Mouse (Mus musculus): ENCODE data around the gene Polrmt.

Polrmt gene

DNA sequence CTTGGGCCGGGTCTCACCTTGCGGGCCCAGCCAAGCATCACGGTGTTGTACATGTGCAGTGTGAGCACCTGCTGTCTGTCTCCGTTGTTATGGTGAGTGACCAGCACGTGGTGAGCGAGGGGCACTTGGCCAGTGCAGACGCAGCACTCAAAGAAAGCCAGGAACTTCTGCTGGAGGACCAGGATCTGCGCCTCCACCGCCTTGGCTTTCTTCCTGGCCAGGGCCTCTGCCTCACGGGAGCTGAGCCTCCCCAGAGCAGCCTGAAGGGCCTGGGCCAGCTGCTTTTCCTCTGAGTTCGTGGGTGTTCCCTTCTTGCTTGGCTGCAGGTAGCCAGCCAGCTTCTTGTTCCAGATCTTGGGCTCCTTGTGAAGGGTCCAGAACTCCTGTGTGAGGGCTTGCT, 3.2 kb downstream of the Polrmt start:
- DNase-seq (ENCODE audit: low read depth, low spot score) = no peak

- DNase-seq (ENCODE audit: low read depth, low spot score) = no peak
Measured at GRCm38 (mm10) chr10:79740863-79741262, 5.5 kb downstream of the Polrmt start.

DNA sequence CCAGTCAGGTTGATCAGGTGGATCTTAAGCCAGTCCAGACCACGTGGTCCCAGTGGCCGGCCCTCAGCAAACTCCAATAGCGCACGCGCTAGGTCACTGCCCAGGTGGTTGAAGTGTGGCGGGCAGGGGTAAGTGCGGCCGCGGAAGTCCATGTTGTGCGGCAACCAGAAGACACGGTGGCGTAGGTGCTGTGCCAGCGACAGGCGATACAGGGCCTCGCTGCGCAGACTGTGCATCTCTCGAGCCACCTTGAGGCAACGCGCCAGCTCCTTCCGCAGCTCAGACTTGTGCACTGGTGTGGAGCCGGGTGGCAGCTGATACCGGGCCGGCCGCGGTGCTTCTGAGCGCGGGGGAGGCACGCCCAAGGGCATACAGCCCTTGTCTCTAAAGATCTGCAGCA, 7.1 kb downstream of the Polrmt start:
- peak; percentile 56 for DNase-seq (ENCODE audit: low read depth, low spot score)

DNA sequence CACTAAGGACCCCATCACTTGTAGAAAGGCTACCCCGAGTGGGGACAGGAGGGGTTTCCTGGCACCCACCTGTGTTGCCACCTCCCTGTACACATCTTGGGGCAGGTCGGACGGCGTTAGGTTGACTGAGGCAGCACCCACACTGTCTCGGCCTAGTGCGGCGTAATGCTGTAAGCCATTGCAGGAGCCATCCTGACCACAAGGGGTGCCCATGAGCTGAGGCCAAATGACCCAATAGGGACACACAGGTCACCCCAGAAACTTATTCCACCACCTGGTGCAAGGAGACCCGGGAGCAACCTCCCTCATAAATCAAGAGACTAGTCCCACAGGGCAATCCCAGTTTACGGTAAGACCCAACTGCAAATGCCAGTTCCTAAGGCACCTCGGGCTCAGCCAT, 8.1 kb downstream of the Polrmt start:
- DNase-seq (ENCODE audit: low read depth, low spot score) = no peak

DNA sequence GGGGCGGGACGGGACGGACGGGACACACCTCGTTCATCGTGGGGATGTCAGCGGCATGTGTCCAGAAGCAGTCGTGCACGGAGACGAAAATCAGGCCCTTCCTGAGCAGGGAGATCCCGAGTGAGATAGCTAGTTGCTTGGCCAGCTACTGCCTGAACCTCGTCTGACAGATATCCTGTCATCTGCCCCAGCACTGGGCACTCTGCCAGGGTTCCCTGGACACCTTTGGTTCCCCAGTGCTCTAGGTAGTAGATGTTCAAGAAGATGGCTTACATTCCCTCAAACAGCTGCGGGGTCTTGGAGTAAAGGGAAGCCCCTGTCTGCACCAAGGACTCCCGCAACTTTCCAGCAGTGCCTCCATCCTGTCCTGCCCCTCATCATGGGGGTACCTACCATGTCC, 9.7 kb downstream of the Polrmt start:
- no peak for DNase-seq (ENCODE audit: low read depth, low spot score)

GRCm38 (mm10) chr10:79735361-79735760, 11.0 kb downstream of the Polrmt start:
- no peak for DNase-seq (ENCODE audit: low read depth, low spot score)

DNA sequence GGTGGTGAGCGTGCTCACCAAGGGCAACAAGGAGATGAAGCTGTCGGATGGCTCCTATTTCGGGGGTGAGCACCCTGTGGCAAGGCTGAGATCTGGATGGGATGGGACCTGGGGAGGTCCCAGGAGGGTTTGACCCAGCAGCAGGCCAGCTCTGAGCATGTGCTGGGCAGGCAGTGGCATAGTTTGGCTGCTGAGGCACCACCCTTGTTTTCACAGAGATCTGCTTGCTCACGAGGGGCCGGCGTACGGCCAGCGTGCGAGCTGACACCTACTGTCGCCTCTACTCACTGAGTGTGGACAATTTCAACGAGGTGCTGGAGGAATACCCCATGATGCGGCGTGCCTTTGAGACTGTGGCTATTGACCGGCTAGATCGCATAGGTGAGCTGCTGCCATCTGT, 12.5 kb downstream of the Polrmt start:
- no peak for DNase-seq (ENCODE audit: low read depth, low spot score)

DNA sequence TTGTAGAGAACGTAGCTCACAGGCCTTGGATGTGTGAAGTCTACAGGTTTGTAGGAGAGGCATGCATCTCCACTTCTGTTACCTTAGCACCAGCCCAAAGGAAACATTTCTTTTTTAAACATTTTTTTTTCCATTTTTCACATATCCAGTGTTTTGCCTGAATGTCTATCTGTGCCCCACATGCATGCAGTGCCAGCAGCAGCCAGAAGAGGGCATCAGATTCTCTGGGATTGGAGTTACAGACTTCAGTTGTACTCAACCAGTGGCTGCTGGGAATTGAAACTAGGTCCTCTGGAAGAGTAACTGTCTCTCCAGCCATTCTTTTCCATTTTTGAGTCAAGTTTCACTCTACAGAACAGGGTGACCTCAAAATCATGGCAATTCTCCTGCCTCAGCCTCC, 13.9 kb downstream of the Polrmt start:
- DNase-seq (ENCODE audit: low read depth, low spot score) = peak; percentile 64

- DNase-seq (ENCODE audit: low read depth, low spot score) = no peak
Measured at GRCm38 (mm10) chr10:79729357-79729965, 16.9 kb downstream of the Polrmt start.

DNA sequence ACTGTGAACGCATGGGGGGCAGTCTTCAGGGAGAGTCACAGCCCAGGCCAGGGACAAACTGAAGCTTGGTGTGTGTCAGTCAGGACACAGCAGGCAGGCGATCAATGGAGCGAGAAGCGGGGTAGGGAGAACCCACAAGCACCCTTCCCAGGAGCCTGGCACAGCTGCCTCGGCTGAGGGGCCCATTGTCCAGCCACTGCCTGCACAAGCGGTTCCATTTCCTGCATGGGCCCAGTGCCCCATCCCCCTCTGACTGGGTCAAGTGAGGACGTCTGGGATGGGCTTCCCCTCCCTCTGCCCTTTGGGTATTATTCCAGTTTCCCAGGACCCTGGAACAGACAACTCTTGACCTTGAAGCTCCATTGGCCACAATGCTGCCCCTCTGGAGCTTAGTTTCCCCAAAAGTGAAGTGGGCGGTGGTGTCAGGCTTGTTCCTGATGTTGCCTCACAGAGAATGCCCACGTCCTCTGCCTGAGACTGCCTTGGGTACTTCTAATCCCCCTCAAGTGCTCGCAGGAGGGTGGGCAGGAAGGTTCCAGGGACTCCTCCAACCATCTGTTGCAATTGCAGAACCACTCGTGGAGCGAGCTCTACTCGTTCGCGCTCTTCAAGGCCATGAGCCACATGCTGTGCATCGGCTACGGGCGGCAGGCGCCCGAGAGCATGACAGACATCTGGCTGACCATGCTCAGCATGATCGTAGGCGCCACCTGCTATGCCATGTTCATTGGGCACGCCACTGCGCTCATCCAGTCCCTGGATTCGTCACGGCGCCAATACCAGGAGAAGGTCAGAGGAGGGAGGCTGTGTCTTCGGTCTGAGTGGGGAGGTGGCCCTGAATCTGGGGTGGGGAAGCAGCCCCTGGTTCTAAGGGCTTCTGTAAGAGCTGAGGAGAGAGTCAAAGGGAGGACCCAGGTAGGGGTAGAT, 17.8 kb downstream of the Polrmt start:
- no peak for DNase-seq (ENCODE audit: low read depth, low spot score)

DNA sequence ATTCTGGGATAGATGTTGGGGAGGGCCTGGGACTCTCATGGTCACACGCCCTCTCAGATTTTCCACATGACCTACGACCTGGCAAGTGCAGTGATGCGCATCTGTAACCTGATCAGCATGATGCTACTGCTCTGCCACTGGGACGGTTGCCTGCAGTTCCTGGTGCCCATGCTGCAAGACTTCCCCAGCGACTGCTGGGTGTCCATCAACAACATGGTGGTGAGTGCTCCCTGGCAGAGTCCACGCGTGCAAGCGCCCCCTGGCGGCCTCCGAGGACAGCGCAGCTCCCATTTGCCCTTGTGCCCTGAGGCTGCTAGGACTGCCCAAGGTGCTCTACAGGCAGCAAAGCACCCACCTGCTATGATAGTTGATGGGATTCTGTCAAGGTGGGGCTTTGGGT, 20.3 kb downstream of the Polrmt start:
- peak; percentile 69 for DNase-seq (ENCODE audit: low read depth, low spot score)

GRCm38 (mm10) chr10:79723692-79724091, 22.7 kb downstream of the Polrmt start:
- no peak for DNase-seq (ENCODE audit: low read depth, low spot score)

DNA sequence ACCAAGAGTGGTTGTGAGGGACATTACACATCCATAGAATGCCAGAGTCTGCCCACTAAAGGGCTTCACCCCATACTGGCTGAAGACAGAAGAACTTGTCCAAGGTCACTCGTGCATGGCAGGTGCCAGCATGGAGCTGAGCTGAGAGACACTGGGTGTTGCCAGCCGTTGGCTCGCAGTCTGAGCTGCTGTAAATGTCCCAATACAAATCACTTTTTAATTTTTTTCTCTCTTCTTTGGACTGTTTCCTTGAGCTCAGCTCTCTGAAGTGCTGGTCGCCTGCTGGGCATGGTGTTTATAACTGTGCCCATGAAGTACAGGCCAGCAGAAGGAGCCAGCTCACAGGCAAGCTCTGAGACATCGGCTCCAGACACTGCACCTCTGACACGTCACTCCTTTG, 23.3 kb downstream of the Polrmt start:
- no peak for DNase-seq (ENCODE audit: low read depth, low spot score)

DNA sequence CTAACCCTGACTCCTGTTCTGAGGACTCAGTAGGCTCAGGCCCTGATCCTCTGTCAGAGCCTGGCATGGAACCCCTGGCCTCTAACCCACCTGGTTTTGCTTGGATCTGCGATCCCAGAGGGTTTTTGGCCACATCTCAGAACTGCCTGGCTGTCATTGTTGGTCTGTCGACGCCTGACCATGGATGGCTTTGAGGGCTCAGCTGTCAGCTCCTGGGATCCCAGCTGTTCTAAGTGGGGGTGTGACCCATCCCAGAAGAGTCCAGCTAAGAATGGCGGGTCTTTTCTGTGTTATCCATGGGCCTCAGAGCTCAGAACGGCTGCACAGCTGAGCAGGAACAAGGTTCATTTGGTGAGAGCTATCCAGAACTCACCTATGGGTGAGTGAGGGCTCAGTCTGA, 25.3 kb downstream of the Polrmt start:
- no peak for DNase-seq (ENCODE audit: low read depth, low spot score)

GRCm38 (mm10) chr10:79717640-79718357, 28.6 kb downstream of the Polrmt start:
- DNase-seq (ENCODE audit: low read depth, low spot score) = peak; percentile 81

DNA sequence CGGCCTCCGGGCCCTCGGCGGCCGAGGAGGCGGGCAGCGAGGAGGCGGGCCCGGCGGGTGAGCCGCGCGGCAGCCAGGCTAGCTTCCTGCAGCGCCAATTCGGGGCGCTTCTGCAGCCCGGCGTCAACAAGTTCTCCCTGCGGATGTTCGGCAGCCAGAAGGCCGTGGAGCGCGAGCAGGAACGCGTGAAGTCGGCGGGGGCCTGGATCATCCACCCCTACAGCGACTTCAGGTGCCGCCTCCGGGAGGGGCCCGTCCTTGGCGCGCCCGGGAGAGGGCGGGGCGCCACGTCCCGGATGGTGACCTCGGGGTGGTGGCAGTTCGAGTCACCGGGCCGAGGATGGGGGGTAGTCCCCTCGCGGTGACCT, 29.4 kb downstream of the Polrmt start:
- no peak for DNase-seq (ENCODE audit: low read depth, low spot score)

- no peak for DNase-seq (ENCODE audit: low read depth, low spot score)
Measured at GRCm38 (mm10) chr10:79716254-79716987, 30.0 kb downstream of the Polrmt start, which contains the start of gene Hcn2. Gene Hcn2 (plus strand): TSS chr10:79716634.

GRCm38 (mm10) chr10:79714996-79715395, 31.4 kb downstream of the Polrmt start:
- no peak for DNase-seq (ENCODE audit: low read depth, low spot score)

DNA sequence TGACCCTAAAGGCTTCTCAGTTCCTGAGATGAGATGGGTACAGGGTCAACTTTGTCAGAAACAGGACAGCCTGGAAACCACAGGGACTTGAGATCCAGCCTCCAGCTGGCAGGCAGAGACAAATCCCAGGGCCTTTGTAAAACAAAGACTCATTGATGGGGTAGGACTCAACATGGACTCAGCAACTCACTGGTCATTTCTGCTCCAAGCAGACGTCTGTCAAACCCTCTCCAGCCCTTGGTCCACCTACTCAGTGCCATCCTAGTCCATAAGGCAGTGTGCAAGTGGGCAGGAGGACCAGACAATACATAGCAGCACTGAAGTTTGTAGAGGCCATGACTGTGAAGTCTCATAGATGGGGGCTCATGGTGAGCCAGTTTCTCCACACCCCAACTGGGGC, 33.2 kb downstream of the Polrmt start:
- DNase-seq (ENCODE audit: low read depth, low spot score) = no peak

- peak; percentile 86 for DNase-seq (ENCODE audit: low read depth, low spot score)
Measured at GRCm38 (mm10) chr10:79712499-79713126, 33.8 kb downstream of the Polrmt start.

GRCm38 (mm10) chr10:79712029-79712428, 34.4 kb downstream of the Polrmt start:
- DNase-seq (ENCODE audit: low read depth, low spot score) = peak; percentile 75

Data from ES-CJ7 (cell line).